Mouse (Mus musculus) adrenal gland, adult 18-20 months (tissue): ENCODE measurements at regions not wholly inside any gene's neighbourhood (a gene's known extent, or its start where the extent isn't known, plus 50 kb on each side); places are given as distances from the start of the nearest gene placed in this dataset.

ENCODE experiments used
- DNase-seq, 2 experiments: peaks; one replicate each; pipeline ENCODE4 v3.0.0; 2021 to 2022; ENCODE audit warnings: low spot score in 2 of 2

GRCm38 (mm10) chr16:30735360-30735759, 135.8 kb downstream of the Fam43a start:
- DNase-seq = no peak

- no peak for DNase-seq
These were observed 136.4 kb downstream of the Fam43a start for GRCm38 (mm10) chr16:30735969-30736368.

- no peak for DNase-seq
These were observed 137.3 kb downstream of the Fam43a start for GRCm38 (mm10) chr16:30736662-30737326.

- no peak for DNase-seq
These were observed 138.0 kb downstream of the Fam43a start for GRCm38 (mm10) chr16:30737524-30737923.

- no peak for DNase-seq
These were observed 140.1 kb downstream of the Fam43a start for GRCm38 (mm10) chr16:30739651-30740050.

GRCm38 (mm10) chr16:30741192-30741591, 141.7 kb downstream of the Fam43a start:
- DNase-seq = no peak

- DNase-seq = no peak
These were observed 143.0 kb downstream of the Fam43a start for GRCm38 (mm10) chr16:30742474-30742873.

- no peak for DNase-seq
These were observed 144.0 kb downstream of the Fam43a start for GRCm38 (mm10) chr16:30743566-30743965.

- DNase-seq = no peak
These were observed 144.7 kb downstream of the Fam43a start for GRCm38 (mm10) chr16:30744237-30744636.

- no peak for DNase-seq
These were observed 146.2 kb downstream of the Fam43a start for GRCm38 (mm10) chr16:30745598-30746181.

GRCm38 (mm10) chr16:30746211-30746610, 146.7 kb downstream of the Fam43a start:
- no peak for DNase-seq

- peak in 1 of 2 experiments; percentile 23 for DNase-seq
These were observed 150.3 kb downstream of the Fam43a start for GRCm38 (mm10) chr16:30749841-30750240.

- DNase-seq = no peak
These were observed 156.2 kb downstream of the Fam43a start for GRCm38 (mm10) chr16:30755771-30756170.

- no peak for DNase-seq
These were observed 157.2 kb downstream of the Fam43a start for GRCm38 (mm10) chr16:30756678-30757077.

GRCm38 (mm10) chr16:30757556-30757955, 158.0 kb downstream of the Fam43a start:
- no peak for DNase-seq

GRCm38 (mm10) chr16:30758041-30758440, 158.5 kb downstream of the Fam43a start:
- DNase-seq = no peak

GRCm38 (mm10) chr16:30759503-30759902, 160.0 kb downstream of the Fam43a start:
- no peak for DNase-seq

GRCm38 (mm10) chr16:30761201-30761710, 161.7 kb downstream of the Fam43a start:
- no peak for DNase-seq

- DNase-seq = no peak
These were observed 163.5 kb downstream of the Fam43a start for GRCm38 (mm10) chr16:30762898-30763595.

- DNase-seq = no peak
These were observed 166.1 kb downstream of the Fam43a start for GRCm38 (mm10) chr16:30765591-30765990.

- DNase-seq = no peak
These were observed 169.5 kb downstream of the Fam43a start for GRCm38 (mm10) chr16:30769007-30769442.

- DNase-seq = no peak
These were observed 169.9 kb downstream of the Fam43a start for GRCm38 (mm10) chr16:30769467-30769866.
